In the genomic region with DNA sequence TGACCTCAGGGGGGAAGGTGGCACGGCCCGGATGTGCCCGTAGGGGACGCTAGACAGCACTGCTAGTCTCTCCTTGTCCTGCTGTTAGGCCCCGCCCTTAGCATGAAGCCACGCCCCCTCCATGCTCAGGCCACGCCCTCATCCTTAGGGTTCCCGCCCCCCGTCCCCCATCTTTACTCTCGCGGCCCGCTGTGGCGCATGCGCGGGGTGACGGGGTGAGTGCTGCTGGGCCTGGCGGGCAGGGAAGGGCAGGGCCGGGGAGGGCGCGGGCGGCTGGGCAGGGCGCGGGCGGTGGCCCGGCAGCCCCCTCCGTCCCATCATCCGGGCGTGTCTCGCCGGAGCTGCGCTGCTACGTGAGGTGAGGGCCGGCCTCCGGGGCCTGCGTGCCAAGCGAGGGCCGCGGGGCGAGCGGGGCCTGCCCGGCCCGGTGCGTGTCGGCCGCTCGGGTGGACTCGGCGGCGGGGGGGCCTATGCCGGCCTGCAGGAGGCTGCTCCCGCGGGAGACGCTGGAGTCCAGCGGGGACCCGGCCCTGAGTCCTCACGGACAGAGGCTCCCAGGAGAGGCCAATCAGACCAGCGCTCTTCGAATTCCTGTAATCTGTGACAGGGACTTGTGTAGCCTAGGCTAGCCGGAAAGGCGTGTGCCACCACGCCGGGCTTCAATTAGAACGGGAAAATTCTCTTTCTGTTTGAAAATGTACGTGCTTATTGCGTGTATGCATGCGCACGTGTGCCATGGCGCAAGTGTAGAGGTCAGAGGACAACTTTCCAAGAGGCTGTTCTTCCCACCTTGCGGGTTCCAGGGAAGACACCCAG, we compare ENCODE assay signal across 7 mouse cellular contexts. TPM values are rescaled to one million over a fixed set of nuclear protein-coding genes. Genes with fewer than 3 reads are reported as not detected.
A peak's percentile ranks its signal among the peaks of the same experiment; 100 is the strongest.
DNase-seq lines count a peak whose midpoint lies in the region; ATAC-seq and TF ChIP-seq lines count a peak whose summit lies in the region.

No protein-coding gene starts in this region.

- peak; percentile 73; the same call in 1 of the 2 replicates for TF ChIP-seq POLR2A in heart, adult 2 months (IDR thresholded peaks at IDR 0.05; ENCODE audit: insufficient read depth, low read depth, low read length)

- H3K79me2 ChIP-seq in heart, adult 2 months (replicated peaks; ENCODE audit: control insufficient read depth, insufficient read depth, low read length): peaks cover 2% of the 10 kb centered on the region

- under 1% methylated on average over 63 of the region's 69 CpGs for WGBS in embryonic facial prominence, embryonic 12.5 days
- 1% methylated on average over 61 of the region's 69 CpGs for WGBS in heart, adult 2 months
- under 1% methylated on average over 61 of the region's 69 CpGs for WGBS in limb, embryonic 13.5 days
- WGBS in midbrain, embryonic 16.5 days: under 1% methylated on average over 54 of the region's 69 CpGs

- peak overlapping the region; percentile 78 for H3K27ac ChIP-seq in embryonic facial prominence, embryonic 12.5 days
- H3K27ac ChIP-seq in heart, adult 2 months: peak overlapping the region; percentile 92
- H3K27ac ChIP-seq in limb, embryonic 13.5 days: peak overlapping the region; percentile 44; the same call in 1 of the 2 replicates
- H3K27ac ChIP-seq in midbrain, embryonic 16.5 days (ENCODE audit: low read length): peak overlapping the region; percentile 84

- peak; percentile 92 for TF ChIP-seq CTCF in heart, adult 2 months (IDR thresholded peaks at IDR 0.05)

- intact Hi-C loops in heart, adult 2 months (cut with DNase I): loop anchor here (1.0 to 2.0 kb wide), 3 partner anchors 18 to 145 kb away; a partner anchor contains a TSS

- peak overlapping the region; percentile 65 for H3K4me2 ChIP-seq in embryonic facial prominence, embryonic 12.5 days (replicated peaks)
- H3K4me2 ChIP-seq in limb, embryonic 13.5 days (replicated peaks): peak overlapping the region; percentile 72
- peak overlapping the region; percentile 60 for H3K4me2 ChIP-seq in midbrain, embryonic 16.5 days (ENCODE audit: low read length)

- DNase-seq in adrenal gland, postnatal 25 days: peak; percentile 99
- DNase-seq in heart, adult 2 months: peak; percentile 98
- DNase-seq in kidney, adult 8-10 months: peak; percentile 95 to 97
- peak; percentile 97 for DNase-seq in spleen, postnatal 10 days (ENCODE audit: low spot score in 2 of 2)

- H3K9ac ChIP-seq in embryonic facial prominence, embryonic 12.5 days: peak overlapping the region; percentile 95
- H3K9ac ChIP-seq in heart, adult 2 months (ENCODE audit: low read depth, low read length): peak overlapping the region; percentile 86
- H3K9ac ChIP-seq in limb, embryonic 13.5 days: peak overlapping the region; percentile 93
- H3K9ac ChIP-seq in midbrain, embryonic 16.5 days (ENCODE audit: low read depth, low read length): peak overlapping the region; percentile 95

- no peaks in the 10 kb centered on the region for H3K27me3 ChIP-seq in embryonic facial prominence, embryonic 12.5 days
- no peaks in the 10 kb centered on the region for H3K27me3 ChIP-seq in heart, adult 2 months (ENCODE audit: control insufficient read depth, insufficient read depth, low read length)
- H3K27me3 ChIP-seq in limb, embryonic 13.5 days: no peaks in the 10 kb centered on the region
- H3K27me3 ChIP-seq in midbrain, embryonic 16.5 days (ENCODE audit: control insufficient read depth, insufficient read depth, low read depth, low read length): no peaks in the 10 kb centered on the region

- H3K4me1 ChIP-seq in embryonic facial prominence, embryonic 12.5 days: peaks cover 12% of the 10 kb centered on the region
- H3K4me1 ChIP-seq in heart, adult 2 months (ENCODE audit: control insufficient read depth, insufficient read depth, low read length): peaks cover 6% of the 10 kb centered on the region
- H3K4me1 ChIP-seq in limb, embryonic 13.5 days: peaks cover 25% of the 10 kb centered on the region
- peaks cover 25% of the 10 kb centered on the region for H3K4me1 ChIP-seq in midbrain, embryonic 16.5 days (ENCODE audit: control insufficient read depth, insufficient read depth, low read length)

- H3K36me3 ChIP-seq in embryonic facial prominence, embryonic 12.5 days: peaks cover 4% of the 10 kb centered on the region
- peaks cover 7% of the 10 kb centered on the region for H3K36me3 ChIP-seq in heart, adult 2 months (ENCODE audit: control insufficient read depth, insufficient read depth, low read length)
- peaks cover 14% of the 10 kb centered on the region for H3K36me3 ChIP-seq in limb, embryonic 13.5 days
- H3K36me3 ChIP-seq in midbrain, embryonic 16.5 days (ENCODE audit: control insufficient read depth, insufficient read depth, low read length): peaks cover 1% of the 10 kb centered on the region; the same call in 1 of the 2 replicates

- H3K4me3 ChIP-seq in embryonic facial prominence, embryonic 12.5 days: peak overlapping the region; percentile 91
- peak overlapping the region; percentile 78 for H3K4me3 ChIP-seq in heart, adult 2 months
- peak overlapping the region; percentile 82 for H3K4me3 ChIP-seq in limb, embryonic 13.5 days
- peak overlapping the region; percentile 91 for H3K4me3 ChIP-seq in midbrain, embryonic 16.5 days (ENCODE audit: low read depth, low read length)

- TF ChIP-seq EP300 in heart, adult 2 months (IDR thresholded peaks at IDR 0.05; ENCODE audit: insufficient read depth, low read depth, low read length): no peak

- H3K9me3 ChIP-seq in embryonic facial prominence, embryonic 12.5 days: no peaks in the 10 kb centered on the region
- no peaks in the 10 kb centered on the region for H3K9me3 ChIP-seq in limb, embryonic 13.5 days
- no peaks in the 10 kb centered on the region for H3K9me3 ChIP-seq in midbrain, embryonic 16.5 days (replicated peaks; ENCODE audit: control insufficient read depth, low read length, poor library complexity, severe bottlenecking)

- ATAC-seq in embryonic facial prominence, embryonic 12.5 days (ENCODE audit: insufficient number of reproducible peaks, insufficient read depth, low FRiP score, low TSS enrichment): peak; percentile 93
- ATAC-seq in limb, embryonic 13.5 days (ENCODE audit: low FRiP score, low read depth): peak; percentile 90
- peak; percentile 89 for ATAC-seq in midbrain, embryonic 16.5 days

RNA-seq across cellular contexts. Expression of a gene that starts 0.5 kb away (rescaled TPM):
- 31.7 and 38.1 TPM in 2 replicates for total RNA-seq in adrenal gland, postnatal 25 days (2021)
- 47.5 and 50.4 TPM in 2 replicates for polyA plus RNA-seq in embryonic facial prominence, embryonic 12.5 days (2016; fragmentation: Nextera tagmentation; extraction: Ambion mirVana)
- total RNA-seq in heart, adult 2 months (2021): 10 to 100 TPM; 22.1 to 28.0 TPM
- 20.6 and 26.2 TPM in 2 replicates for polyA plus RNA-seq in heart, adult 2 months (2012; rRNA removed)
- polyA plus RNA-seq in limb, embryonic 13.5 days (2015; fragmentation: Nextera tagmentation; extraction: Ambion mirVana): 40.7 and 42.2 TPM in 2 replicates
- polyA plus RNA-seq in midbrain, embryonic 16.5 days (2015; fragmentation: Nextera tagmentation; extraction: Ambion mirVana): 36.6 and 41.7 TPM in 2 replicates

RNA-seq across cellular contexts. Expression of a gene that starts 18.6 kb away (rescaled TPM):
- 0.90 and 1.7 TPM in 2 replicates for total RNA-seq in adrenal gland, postnatal 25 days (2021)
- 0.09 TPM in 1 of 2 replicates, not detected in the other for polyA plus RNA-seq in embryonic facial prominence, embryonic 12.5 days (2016; fragmentation: Nextera tagmentation; extraction: Ambion mirVana)
- total RNA-seq in heart, adult 2 months (2021): not detected
- polyA plus RNA-seq in heart, adult 2 months (2012; rRNA removed): not detected in 2 replicates
- 0.10 TPM in 1 of 2 replicates, not detected in the other for polyA plus RNA-seq in limb, embryonic 13.5 days (2015; fragmentation: Nextera tagmentation; extraction: Ambion mirVana)
- 0.10 and 0.16 TPM in 2 replicates for polyA plus RNA-seq in midbrain, embryonic 16.5 days (2015; fragmentation: Nextera tagmentation; extraction: Ambion mirVana)

RNA-seq across cellular contexts. Expression of a gene that starts 18.7 kb away (rescaled TPM):
- 74.2 and 83.9 TPM in 2 replicates for total RNA-seq in adrenal gland, postnatal 25 days (2021)
- 40.7 and 44.5 TPM in 2 replicates for polyA plus RNA-seq in embryonic facial prominence, embryonic 12.5 days (2016; fragmentation: Nextera tagmentation; extraction: Ambion mirVana)
- total RNA-seq in heart, adult 2 months (2021): 100 to 1,000 TPM; 384 to 501 TPM
- 80.0 and 147 TPM in 2 replicates for polyA plus RNA-seq in heart, adult 2 months (2012; rRNA removed)
- 31.8 and 34.9 TPM in 2 replicates for polyA plus RNA-seq in limb, embryonic 13.5 days (2015; fragmentation: Nextera tagmentation; extraction: Ambion mirVana)
- polyA plus RNA-seq in midbrain, embryonic 16.5 days (2015; fragmentation: Nextera tagmentation; extraction: Ambion mirVana): 41.7 and 43.5 TPM in 2 replicates

Comparison
In these comparisons a context has a peak if more than half of its experiments do, and no peak if none do; other contexts are left out.
1. Peak in every context shown above with its lines: DNase-seq, ATAC-seq, H3K4me3 ChIP-seq and H3K27ac ChIP-seq.